Mouse (Mus musculus): Measurements from ENCODE around the gene Gm21992.

Gene Gm21992

GRCm38 (mm10) chr19:4711601-4712155 is 99.7 kb downstream of the Gm21992 start:
- no peak for DNase-seq (ENCODE audit: low spot score)

GRCm38 (mm10) chr19:4711098-4711600 is 100.3 kb downstream of the Gm21992 start, which contains the start of gene Sptbn2:
Sptbn2 (plus strand) TSS chr19:4711167.
- no peak for DNase-seq (ENCODE audit: low spot score)

- DNase-seq (ENCODE audit: low spot score): no peak
Measured at GRCm38 (mm10) chr19:4708765-4709164, 102.6 kb downstream of the Gm21992 start.

- no peak for DNase-seq (ENCODE audit: low spot score)
Measured at GRCm38 (mm10) chr19:4701221-4701620, 110.2 kb downstream of the Gm21992 start.

GRCm38 (mm10) chr19:4700656-4701055 is 110.8 kb downstream of the Gm21992 start:
- no peak for DNase-seq (ENCODE audit: low spot score)

- no peak for DNase-seq (ENCODE audit: low spot score)
Measured at GRCm38 (mm10) chr19:4699821-4700220, 111.6 kb downstream of the Gm21992 start.

DNA sequence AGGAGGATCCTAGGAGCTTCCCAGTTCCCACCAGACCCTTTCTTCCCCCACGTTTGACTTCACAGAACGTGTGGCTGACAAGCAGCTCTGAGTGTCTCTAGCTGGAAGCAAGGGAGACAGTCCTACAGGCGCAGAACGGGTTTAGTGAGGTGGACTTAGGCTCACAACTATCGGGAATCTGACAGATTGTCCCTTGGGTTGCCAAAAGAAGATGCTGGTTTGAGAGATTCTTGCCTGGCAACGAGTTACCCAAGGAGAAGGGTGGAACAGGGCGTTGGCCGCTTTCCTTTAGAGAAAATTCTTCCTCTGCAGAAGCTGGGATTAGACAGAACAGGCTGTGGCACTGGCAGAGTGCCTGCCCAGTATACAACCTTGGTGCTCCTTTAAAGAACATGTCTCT is 112.6 kb downstream of the Gm21992 start:
- no peak for DNase-seq (ENCODE audit: low spot score)

DNA sequence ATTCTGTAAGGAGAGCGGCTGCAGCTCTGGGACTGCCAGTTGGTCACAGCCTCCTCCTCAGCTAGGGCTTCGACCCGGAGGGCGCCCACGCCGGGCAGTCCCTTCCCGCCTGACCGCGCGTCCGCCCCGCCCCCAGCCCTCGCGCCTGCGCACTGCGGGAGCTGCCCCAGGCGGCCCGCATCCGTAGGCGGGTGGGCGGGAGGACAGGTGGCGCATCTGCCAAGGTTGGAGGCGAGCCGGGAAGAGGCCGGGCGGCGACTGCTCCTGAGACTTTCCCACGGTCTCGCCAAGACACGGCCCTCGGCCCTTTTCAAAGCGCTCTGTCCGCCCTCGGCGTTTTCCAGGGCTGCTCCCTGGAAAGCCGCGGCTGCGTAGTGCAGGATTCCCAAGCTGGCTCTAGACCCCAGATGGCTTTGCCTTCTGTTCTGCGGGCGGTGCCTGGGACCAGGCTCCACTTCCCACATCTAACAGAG is 113.2 kb downstream of the Gm21992 start, which contains the start of gene Gm960:
Gene Gm960 (minus strand): TSS at position 464 of the 473 bp plus-strand sequence.
- peak; percentile 82 for DNase-seq (ENCODE audit: low spot score)

DNA sequence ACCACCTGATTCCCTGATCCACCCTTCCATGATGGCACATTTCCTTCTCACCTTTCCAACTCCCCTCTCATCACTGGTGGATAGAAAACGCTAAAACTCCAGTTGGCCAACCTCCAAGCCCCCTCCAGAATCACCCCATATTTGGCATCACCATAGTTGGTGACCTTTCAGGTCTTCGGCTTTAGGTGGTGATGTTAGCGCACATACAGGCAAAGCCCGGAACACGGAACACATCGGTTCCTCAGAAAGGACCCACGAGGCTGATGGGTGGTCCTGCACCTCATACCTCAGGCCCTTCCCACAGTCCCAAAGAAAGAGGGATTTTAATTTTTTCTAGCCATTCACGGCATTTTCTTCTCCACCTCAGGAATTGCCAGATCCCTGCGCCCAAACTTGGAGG is 113.7 kb downstream of the Gm21992 start:
- DNase-seq (ENCODE audit: low spot score): no peak

DNA sequence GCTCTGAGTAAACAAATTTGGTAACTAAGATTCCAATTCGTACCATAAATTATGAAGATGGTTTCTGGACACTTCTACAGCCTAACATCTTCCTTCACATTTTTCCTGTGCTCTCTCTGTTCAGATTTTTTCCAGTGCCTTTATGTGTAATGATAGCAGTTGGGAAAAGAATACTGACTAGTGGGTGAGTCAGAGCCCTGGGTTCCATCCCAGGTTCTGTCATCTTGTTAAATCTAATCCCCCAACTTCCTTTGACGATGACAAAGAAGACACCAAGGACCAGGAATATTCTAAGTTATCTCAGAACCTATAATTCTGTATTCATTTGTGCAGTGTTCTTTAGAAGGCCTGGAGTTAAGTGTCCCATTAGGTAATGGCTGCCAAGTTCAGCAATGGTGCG is 114.3 kb downstream of the Gm21992 start:
- DNase-seq (ENCODE audit: low spot score): no peak

- DNase-seq (ENCODE audit: low spot score): no peak
Measured at GRCm38 (mm10) chr19:4694346-4694745, 117.1 kb downstream of the Gm21992 start.
